Mouse (Mus musculus) splenic B cell, adult 2 months (primary cell): ENCODE results near the gene Ccdc17.
A peak's percentile ranks its signal among the peaks of the same experiment; 100 is the strongest.

Experiments used
- DNase-seq: peaks from one replicate; pipeline ENCODE4 v3.0.0-alpha.2; 2011; ENCODE audit warnings: low read depth, low spot score
- H3K27me3 ChIP-seq: 2 replicates; pipeline ENCODE4 v1.6.1; 2012; ENCODE audit warnings: mild to moderate bottlenecking, low read length, moderate library complexity, mixed read lengths; ENCODE audit not compliant: control insufficient read depth, poor library complexity, insufficient read depth, severe bottlenecking
- H3K36me3 ChIP-seq: 2 replicates; pipeline ENCODE4 v1.6.1; 2012; ENCODE audit warnings: mild to moderate bottlenecking, low read length, moderate library complexity, mixed read lengths; ENCODE audit not compliant: control insufficient read depth, poor library complexity, insufficient read depth, severe bottlenecking

The Ccdc17 gene

GRCm38 (mm10) chr4:116626658-116627358 is 30.4 kb downstream of the Ccdc17 start:
- peak; percentile 91 for DNase-seq
- Histone ChIP-seq H3K27me3 (no peaks in the 10 kb centered on the region), H3K36me3 (no peaks in the 10 kb centered on the region)

- Histone ChIP-seq H3K27me3 (no peaks in the 10 kb centered on the region), H3K36me3 (no peaks in the 10 kb centered on the region)
- peak; percentile 94 for DNase-seq
Observed at GRCm38 (mm10) chr4:116627359-116627716, 30.9 kb downstream of the Ccdc17 start.

GRCm38 (mm10) chr4:116627722-116628662 is 31.5 kb downstream of the Ccdc17 start, which contains the start of gene Nasp:
Gene Nasp, minus strand, starts transcription at chr4:116627941.
- DNase-seq, result peak; percentile 93
- no peaks in the 10 kb centered on the region for H3K36me3 ChIP-seq
- H3K27me3 ChIP-seq, result no peaks in the 10 kb centered on the region

GRCm38 (mm10) chr4:116635197-116635596 is 38.7 kb downstream of the Ccdc17 start:
- Histone ChIP-seq H3K36me3 (peaks cover 8% of the 10 kb centered on the region), H3K27me3 (no peaks in the 10 kb centered on the region)
- DNase-seq, result no peak

GRCm38 (mm10) chr4:116638821-116639220 is 42.4 kb downstream of the Ccdc17 start:
- DNase-seq, result no peak
- H3K27me3 ChIP-seq, result no peaks in the 10 kb centered on the region
- H3K36me3 ChIP-seq, result peaks cover 13% of the 10 kb centered on the region

- H3K27me3 ChIP-seq, result no peaks in the 10 kb centered on the region
- H3K36me3 ChIP-seq, result peaks cover 11% of the 10 kb centered on the region
Observed at GRCm38 (mm10) chr4:116642071-116642470, 45.6 kb downstream of the Ccdc17 start.

GRCm38 (mm10) chr4:116644326-116644725 is 47.9 kb downstream of the Ccdc17 start:
- DNase-seq, result peak; percentile 66

More at GRCm38 (mm10) chr4:116642071-116642470, 45.6 kb downstream of the Ccdc17 start:
- DNase-seq, result no peak

GRCm38 (mm10) chr4:116645624-116646023 is 49.2 kb downstream of the Ccdc17 start:
- DNase-seq, result no peak
- Histone ChIP-seq H3K36me3 (0 out of 2 replicates have a peak, but pooled peaks cover 4% of the 10 kb centered on the region), H3K27me3 (no peaks in the 10 kb centered on the region)

More at GRCm38 (mm10) chr4:116644326-116644725, 47.9 kb downstream of the Ccdc17 start:
- Histone ChIP-seq H3K36me3 (peaks cover 7% of the 10 kb centered on the region), H3K27me3 (no peaks in the 10 kb centered on the region)

DNA sequence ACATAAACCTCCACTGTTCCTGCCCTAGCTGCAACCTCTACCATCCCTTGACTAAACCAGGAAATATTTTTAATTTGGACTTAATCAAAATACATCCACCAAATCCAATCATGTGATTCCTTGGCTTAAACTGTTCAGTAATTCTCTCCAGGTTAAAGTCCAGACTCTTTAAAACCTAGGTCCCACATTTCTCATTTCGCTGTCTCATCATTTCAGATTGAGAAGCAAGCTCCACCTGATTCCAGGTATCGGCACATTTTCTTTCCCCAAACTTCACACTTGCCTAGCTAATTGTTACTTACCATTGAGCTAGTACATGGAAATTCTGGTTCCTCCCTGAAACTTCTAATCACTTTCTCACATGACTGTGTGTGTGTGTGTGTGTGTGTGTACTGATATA is 53.0 kb downstream of the Ccdc17 start:
- no peaks in the 10 kb centered on the region for H3K27me3 ChIP-seq
- 0 out of 2 replicates have a peak, but pooled peaks cover 2% of the 10 kb centered on the region for H3K36me3 ChIP-seq
- no peak for DNase-seq
